Mouse (Mus musculus): ENCODE data around the gene Nxpe5. TPM values are rescaled to one million over a fixed set of nuclear protein-coding genes. Genes with fewer than 3 reads are reported as not detected.

Nxpe5 gene
- polyA plus RNA-seq, 1 experiment from 2014 or later: not detected

Other genes with a start within 250 kb of the Nxpe5 start
- gene Azgp1, start 244.4 kb upstream of the Nxpe5 start, polyA plus RNA-seq (2014; fragmentation: Nextera tagmentation; extraction: Ambion mirVana): not detected in 2 replicates
- not detected in 2 replicates for gene Smok3a, start 204.6 kb upstream of the Nxpe5 start, polyA plus RNA-seq (2014; fragmentation: Nextera tagmentation; extraction: Ambion mirVana)
- gene Smok3b, start 204.5 kb upstream of the Nxpe5 start, polyA plus RNA-seq (2014; fragmentation: Nextera tagmentation; extraction: Ambion mirVana): not detected in 2 replicates
- not detected in 2 replicates for gene Smok3c, start 172.7 kb upstream of the Nxpe5 start, polyA plus RNA-seq (2014; fragmentation: Nextera tagmentation; extraction: Ambion mirVana)
- 31.2 and 39.4 TPM in 2 replicates for gene Zkscan1, start 140.8 kb upstream of the Nxpe5 start, polyA plus RNA-seq (2014; fragmentation: Nextera tagmentation; extraction: Ambion mirVana)
- 90.9 and 98.7 TPM in 2 replicates for gene Zscan21, start 109.0 kb upstream of the Nxpe5 start, polyA plus RNA-seq (2014; fragmentation: Nextera tagmentation; extraction: Ambion mirVana)
- 25.3 and 25.8 TPM in 2 replicates for gene Zfp113, start 70.2 kb upstream of the Nxpe5 start, polyA plus RNA-seq (2014; fragmentation: Nextera tagmentation; extraction: Ambion mirVana)
- gene Cops6, start 64.8 kb upstream of the Nxpe5 start, polyA plus RNA-seq (2014; fragmentation: Nextera tagmentation; extraction: Ambion mirVana): 245 and 252 TPM in 2 replicates
- 17.2 and 17.7 TPM in 2 replicates for gene Ap4m1, start 53.9 kb upstream of the Nxpe5 start, polyA plus RNA-seq (2014; fragmentation: Nextera tagmentation; extraction: Ambion mirVana)
- gene Mcm7, start 53.5 kb upstream of the Nxpe5 start, polyA plus RNA-seq (2014; fragmentation: Nextera tagmentation; extraction: Ambion mirVana): 71.5 and 81.4 TPM in 2 replicates
- gene Taf6, start 38.4 kb upstream of the Nxpe5 start, polyA plus RNA-seq (2014; fragmentation: Nextera tagmentation; extraction: Ambion mirVana): 71.7 and 73.2 TPM in 2 replicates
- gene Cnpy4, start 38.4 kb upstream of the Nxpe5 start, polyA plus RNA-seq (2014; fragmentation: Nextera tagmentation; extraction: Ambion mirVana): 22.7 and 29.2 TPM in 2 replicates
- 12.9 and 14.6 TPM in 2 replicates for gene Mblac1, start 31.6 kb upstream of the Nxpe5 start, polyA plus RNA-seq (2014; fragmentation: Nextera tagmentation; extraction: Ambion mirVana)
- 71.7 and 90.4 TPM in 2 replicates for gene Lamtor4, start 29.6 kb downstream of the Nxpe5 start, polyA plus RNA-seq (2014; fragmentation: Nextera tagmentation; extraction: Ambion mirVana)
- 16.3 and 16.5 TPM in 2 replicates for gene BC037034, start 38.1 kb downstream of the Nxpe5 start, polyA plus RNA-seq (2014; fragmentation: Nextera tagmentation; extraction: Ambion mirVana)
- 2.2 and 3.4 TPM in 2 replicates for gene Gal3st4, start 46.9 kb downstream of the Nxpe5 start, polyA plus RNA-seq (2014; fragmentation: Nextera tagmentation; extraction: Ambion mirVana)
- gene Gm43720, start 54.1 kb downstream of the Nxpe5 start, polyA plus RNA-seq (2014; fragmentation: Nextera tagmentation; extraction: Ambion mirVana): 0.11 TPM in 1 of 2 replicates, not detected in the other
- 25.7 and 25.8 TPM in 2 replicates for gene Gpc2, start 54.1 kb downstream of the Nxpe5 start, polyA plus RNA-seq (2014; fragmentation: Nextera tagmentation; extraction: Ambion mirVana)
- gene Stag3, start 54.3 kb downstream of the Nxpe5 start, polyA plus RNA-seq (2014; fragmentation: Nextera tagmentation; extraction: Ambion mirVana): 9.3 and 12.5 TPM in 2 replicates
- gene Pvrig, start 116.1 kb downstream of the Nxpe5 start, polyA plus RNA-seq (2014; fragmentation: Nextera tagmentation; extraction: Ambion mirVana): not detected in 2 replicates
- gene Zfp157, start 215.6 kb downstream of the Nxpe5 start, polyA plus RNA-seq (2014; fragmentation: Nextera tagmentation; extraction: Ambion mirVana): 82.6 and 87.0 TPM in 2 replicates